Mouse (Mus musculus) adrenal gland, postnatal 14 days (tissue): ENCODE measurements around the gene Mrm1. TPM values are rescaled to one million over a fixed set of nuclear protein-coding genes. Genes with fewer than 3 reads are reported as not detected.
A peak's percentile ranks its signal among the peaks of the same experiment; 100 is the strongest.
"Not testable (repeated sequence)": the region's sequence is repeated elsewhere in the genome, so short reads cannot be mapped to it uniquely, and the experiment has no call there.

Experiments used
- DNase-seq: peaks from one replicate; pipeline ENCODE4 v3.0.0; 2021; ENCODE audit warnings: mixed read lengths
- long read RNA-seq, 2 experiments: library from polyadenylated mRNA; stranded (forward); transcript quantifications; one replicate each; pipeline ENCODE4 v2.0.0; 2021
- total RNA-seq: library from RNA; stranded (reverse); gene quantifications from 2 replicates; pipeline ENCODE4 v1.2.3, GENCODE M21; 2021

Gene Mrm1
- total RNA-seq, result 14.0 and 18.1 TPM in 2 replicates
- long read RNA-seq, experiment 1, transcript Mrm1-201 (5 exons, 2,477 nt), result major isoform, 17 of 26 reads
- long read RNA-seq, experiment 1, partial matches to known transcripts, result 3 of 26 reads
- long read RNA-seq, experiment 1, other reads (novel, unspliced or antisense), result 6 of 26 reads
- long read RNA-seq, experiment 2, transcript Mrm1-201 (5 exons, 2,477 nt), result major isoform, 11 of 18 reads
- long read RNA-seq, experiment 2, partial matches to known transcripts, result 6 of 18 reads
- long read RNA-seq, experiment 2, other reads (novel, unspliced or antisense), result 1 of 18 reads

GRCm38 (mm10) chr11:84818961-84819692 lies at the start of gene Mrm1:
TSS of gene Mrm1 (minus strand) at chr11:84819515.
- peak; percentile 98 for DNase-seq

- DNase-seq, result no peak
Observed at GRCm38 (mm10) chr11:84868786-84869259, 49.5 kb upstream of the Mrm1 start.

- DNase-seq, result no peak
Observed at GRCm38 (mm10) chr11:84867586-84867985, 48.3 kb upstream of the Mrm1 start.

- DNase-seq, result no peak
Observed at GRCm38 (mm10) chr11:84865268-84865667, 46.0 kb upstream of the Mrm1 start.

GRCm38 (mm10) chr11:84855285-84855684 lies 36.0 kb upstream of the Mrm1 start:
- no peak for DNase-seq

- peak; percentile 42 for DNase-seq
Observed at GRCm38 (mm10) chr11:84847475-84848090, 28.3 kb upstream of the Mrm1 start.

- no peak for DNase-seq
Observed at GRCm38 (mm10) chr11:84846741-84847474, 27.6 kb upstream of the Mrm1 start.

- DNase-seq, result no peak
Observed at GRCm38 (mm10) chr11:84839330-84839729, 20.0 kb upstream of the Mrm1 start.

GRCm38 (mm10) chr11:84829495-84829894 lies 10.2 kb upstream of the Mrm1 start:
- not testable (repeated sequence) for DNase-seq

- peak; percentile 99 for DNase-seq
Observed at GRCm38 (mm10) chr11:84828516-84829399, 9.4 kb upstream of the Mrm1 start, which contains the start of gene Dhrs11. TSS of gene Dhrs11 (minus strand) at chr11:84828994.

- DNase-seq, result peak; percentile 40
Observed at GRCm38 (mm10) chr11:84827901-84828503, 8.7 kb upstream of the Mrm1 start.

GRCm38 (mm10) chr11:84827492-84827891 lies 8.2 kb upstream of the Mrm1 start:
- DNase-seq, result peak; percentile 26

GRCm38 (mm10) chr11:84826185-84826584 lies 6.9 kb upstream of the Mrm1 start:
- peak; percentile 94 for DNase-seq

GRCm38 (mm10) chr11:84825261-84825807 lies 6.0 kb upstream of the Mrm1 start:
- no peak for DNase-seq

- DNase-seq, result peak; percentile 46
Observed at GRCm38 (mm10) chr11:84823484-84823897, 4.2 kb upstream of the Mrm1 start.

GRCm38 (mm10) chr11:84822487-84822886 lies 3.2 kb upstream of the Mrm1 start:
- no peak for DNase-seq

GRCm38 (mm10) chr11:84821131-84821770 lies 1.9 kb upstream of the Mrm1 start:
- no peak for DNase-seq

- peak; percentile 88 for DNase-seq
Observed at GRCm38 (mm10) chr11:84818085-84818960, 992 bp downstream of the Mrm1 start.

- DNase-seq, result peak; percentile 65
Observed at GRCm38 (mm10) chr11:84817362-84817761, 2.0 kb downstream of the Mrm1 start.
